Mouse (Mus musculus) embryo, embryonic 10 days (tissue): ENCODE data around the gene Cd302.
A peak's percentile ranks its signal among the peaks of the same experiment; 100 is the strongest.

Experiments used
- DNase-seq: peaks from one replicate; pipeline ENCODE4 v3.0.0-alpha.2; 2015; ENCODE audit warnings: low spot score

Gene Cd302

DNA sequence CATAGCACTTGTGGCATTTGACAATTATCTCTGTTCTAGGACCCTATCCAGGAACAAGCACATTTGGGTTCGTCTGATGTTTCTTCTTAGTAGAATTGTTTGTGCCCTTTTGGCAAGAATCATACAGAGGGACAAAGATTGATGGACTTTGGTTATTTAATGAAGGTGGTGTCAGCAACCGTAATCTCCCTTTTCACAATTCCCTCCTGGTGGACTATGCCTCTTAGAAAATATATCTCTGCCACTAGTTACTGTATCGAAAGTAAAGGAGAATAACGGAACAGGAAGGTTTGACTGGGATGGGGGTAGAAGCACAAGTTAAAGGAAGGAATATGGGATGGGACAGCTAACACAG, at the start of gene Cd302:
TSS of gene Cd302 (minus strand) at position 22 of the 355 bp plus-strand sequence.
- DNase-seq: no peak

DNA sequence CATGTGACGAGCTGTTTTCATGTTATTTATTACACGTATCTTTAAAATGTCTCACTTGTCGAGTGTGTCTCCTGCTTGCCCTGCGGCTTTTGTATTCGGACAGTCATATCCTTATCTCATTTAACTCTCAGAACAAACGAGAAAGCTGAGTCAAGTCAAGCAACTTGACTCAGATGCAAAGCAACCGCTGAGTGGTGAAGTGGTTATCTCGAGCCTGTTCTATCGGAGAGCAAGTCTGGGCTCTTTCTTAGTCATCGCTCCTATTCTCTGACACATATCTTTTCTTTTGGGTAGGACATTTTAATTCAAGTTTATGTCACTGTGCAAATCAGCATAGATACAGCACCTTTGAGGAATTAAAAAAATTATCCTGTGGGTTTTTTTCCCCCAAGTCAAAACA, 44.4 kb upstream of the Cd302 start:
- DNase-seq: no peak

DNA sequence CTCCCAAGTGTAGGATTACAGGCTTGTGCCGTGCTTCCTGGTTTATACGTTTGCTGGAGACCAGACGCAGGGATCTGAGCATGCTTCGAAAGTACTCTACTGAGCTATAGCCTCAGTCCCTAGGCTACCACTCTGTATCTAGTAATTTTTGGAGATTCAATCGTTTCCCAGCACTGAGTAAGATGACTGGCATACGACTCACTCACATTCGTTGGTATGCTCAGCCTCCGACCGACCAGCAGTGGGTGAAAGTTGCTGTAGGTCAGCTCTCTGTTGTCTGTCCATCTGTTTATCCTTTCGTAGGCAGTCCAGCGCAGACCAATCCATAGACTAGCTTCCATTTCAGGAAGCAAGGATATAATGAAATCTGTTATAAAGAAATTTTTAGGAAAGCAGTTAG, 43.3 kb upstream of the Cd302 start:
- no peak for DNase-seq

DNA sequence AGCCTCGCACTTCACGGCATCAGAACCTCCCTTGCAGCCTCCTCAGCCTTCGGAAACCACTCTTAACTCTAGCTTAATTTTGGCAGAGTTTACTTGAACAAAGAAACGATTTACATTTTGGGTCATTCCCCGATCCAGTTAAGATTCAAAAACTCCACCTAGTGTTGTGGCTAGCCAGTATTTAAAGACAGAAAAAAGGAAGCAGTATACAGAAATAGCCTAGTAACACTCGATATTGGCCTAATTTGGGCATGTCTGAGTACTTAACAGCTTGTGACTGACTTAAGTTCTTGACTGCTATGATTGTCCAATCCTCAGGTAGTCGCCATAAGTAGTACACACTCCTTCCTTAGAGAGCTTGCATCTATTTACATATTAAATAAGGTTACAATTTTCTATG, 42.7 kb upstream of the Cd302 start:
- no peak for DNase-seq

DNA sequence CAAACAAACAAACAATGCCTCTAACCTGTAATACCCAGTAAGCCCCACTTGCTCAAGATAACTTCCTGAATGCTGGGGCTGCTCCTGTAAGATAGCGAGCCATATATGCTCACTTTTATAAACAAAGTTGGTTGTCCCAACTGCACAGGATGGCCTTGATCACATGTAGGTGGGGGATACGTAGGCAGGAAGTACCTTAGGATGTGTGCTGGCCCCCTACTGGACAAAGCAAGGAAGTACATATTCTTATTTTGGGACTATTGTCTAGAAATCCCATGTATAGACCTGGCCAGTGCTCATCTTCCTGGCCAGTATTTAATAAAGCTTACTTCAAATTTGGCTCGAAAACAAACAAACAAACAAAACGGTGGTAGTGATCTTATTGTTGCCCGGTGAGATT, 39.1 kb upstream of the Cd302 start:
- DNase-seq: peak; percentile 43

DNA sequence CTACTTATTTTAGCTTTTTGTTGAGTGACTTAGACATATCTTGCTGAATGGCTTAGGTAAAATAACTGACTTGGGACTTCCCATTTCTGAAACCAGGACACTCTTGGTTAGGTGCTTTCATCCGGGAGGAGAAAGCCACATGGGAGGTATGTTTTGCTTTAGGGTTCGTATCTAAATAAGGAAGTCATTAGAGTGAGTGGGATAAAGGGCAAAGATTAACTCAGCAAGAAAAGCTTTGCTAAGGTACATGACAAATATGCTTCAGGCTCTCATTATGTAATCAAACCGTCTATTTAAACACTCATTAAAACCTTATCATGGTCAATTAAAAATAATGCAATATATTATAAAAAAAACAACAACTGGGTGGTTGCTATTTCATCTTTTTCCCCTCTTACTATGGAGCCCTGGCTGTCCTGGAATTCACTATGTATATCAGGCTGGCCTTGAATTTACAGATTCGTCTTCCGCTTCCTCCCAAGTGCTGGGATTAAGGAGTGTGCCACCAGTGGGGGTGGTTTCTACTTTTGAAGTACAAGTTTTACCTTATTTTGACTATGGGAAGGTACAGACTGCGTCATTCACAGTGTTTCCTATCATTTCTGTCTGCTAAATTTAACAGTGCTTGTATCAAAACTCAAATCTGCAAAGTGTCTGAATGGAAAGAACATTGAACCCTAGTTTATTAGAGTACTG, 37.9 kb upstream of the Cd302 start:
- no peak for DNase-seq

DNA sequence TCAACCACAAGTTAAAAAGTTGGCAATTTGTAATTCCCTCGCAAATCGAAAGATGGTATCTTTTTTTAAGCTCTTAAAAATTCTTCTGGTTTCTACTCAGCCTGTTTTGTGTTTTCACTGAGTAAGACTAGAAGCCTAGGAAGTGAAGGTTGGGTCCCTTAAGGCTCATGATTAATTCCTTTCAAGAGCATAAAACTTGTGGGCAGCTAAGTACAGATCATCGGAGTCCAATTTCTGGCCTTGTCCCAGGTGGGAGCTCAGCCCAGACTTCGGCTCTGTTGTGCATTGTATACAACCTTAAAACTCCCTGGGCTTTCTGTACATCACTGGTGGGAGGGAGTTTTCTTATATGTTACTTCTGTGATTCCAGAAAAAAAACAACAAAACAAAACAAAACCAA, 19.5 kb upstream of the Cd302 start:
- no peak for DNase-seq

DNA sequence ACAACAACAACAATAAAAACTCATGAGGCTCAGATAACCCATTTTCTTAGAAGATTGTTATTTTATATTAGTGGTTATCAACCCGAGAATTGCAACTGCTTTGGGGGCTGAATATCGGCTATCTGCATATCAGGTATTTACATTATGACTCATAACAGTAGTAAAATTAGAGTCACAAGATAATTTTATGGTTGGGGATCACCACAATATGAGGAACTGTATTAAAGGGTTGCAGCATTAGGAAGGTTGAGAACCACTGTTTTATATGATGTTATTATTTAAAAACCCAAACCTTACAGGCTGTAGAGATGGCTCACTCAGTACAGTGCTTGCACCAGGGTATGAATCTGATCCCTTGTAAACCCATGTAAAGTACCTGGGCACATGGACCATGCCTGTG, 15.0 kb upstream of the Cd302 start:
- no peak for DNase-seq

DNA sequence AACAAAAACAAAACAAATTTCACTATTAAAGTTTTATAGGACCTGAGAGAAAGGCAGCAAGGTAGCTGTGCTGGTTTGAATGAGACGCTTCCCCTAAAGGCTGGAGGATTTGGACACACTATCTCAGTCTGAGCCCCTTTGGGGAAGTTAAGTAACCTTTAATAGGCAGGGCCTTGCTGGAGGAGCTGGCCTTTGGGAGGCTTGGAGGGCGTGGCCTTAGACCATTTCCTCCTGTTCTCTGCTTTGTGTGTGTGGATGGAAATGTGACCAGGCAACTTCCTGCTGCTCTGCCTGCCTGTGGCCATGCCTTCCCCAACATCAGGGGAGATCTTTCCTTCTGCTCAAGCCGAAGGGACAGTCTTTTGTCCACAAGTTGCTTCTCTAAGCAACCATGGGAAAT, 14.0 kb upstream of the Cd302 start:
- DNase-seq: no peak

DNA sequence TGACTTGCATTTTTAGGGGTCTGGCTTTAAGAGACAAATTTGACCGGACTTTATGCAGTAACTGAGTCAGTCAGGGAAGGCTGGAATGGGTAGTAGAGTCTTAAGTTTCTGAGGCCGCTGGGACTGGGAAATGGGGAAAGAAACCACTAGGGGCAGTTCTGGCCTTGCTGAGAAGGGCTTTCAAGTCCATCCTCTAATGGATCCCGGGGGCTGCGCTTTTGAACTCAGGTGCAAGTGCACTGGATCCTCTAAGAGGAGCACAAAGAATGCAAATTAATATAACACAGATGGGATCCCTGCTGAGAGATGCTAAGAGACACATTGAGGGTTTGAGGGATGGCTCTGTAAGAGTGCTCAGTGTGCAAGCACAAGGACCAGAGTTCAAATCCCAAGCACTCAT, 7.1 kb upstream of the Cd302 start:
- DNase-seq: no peak

DNA sequence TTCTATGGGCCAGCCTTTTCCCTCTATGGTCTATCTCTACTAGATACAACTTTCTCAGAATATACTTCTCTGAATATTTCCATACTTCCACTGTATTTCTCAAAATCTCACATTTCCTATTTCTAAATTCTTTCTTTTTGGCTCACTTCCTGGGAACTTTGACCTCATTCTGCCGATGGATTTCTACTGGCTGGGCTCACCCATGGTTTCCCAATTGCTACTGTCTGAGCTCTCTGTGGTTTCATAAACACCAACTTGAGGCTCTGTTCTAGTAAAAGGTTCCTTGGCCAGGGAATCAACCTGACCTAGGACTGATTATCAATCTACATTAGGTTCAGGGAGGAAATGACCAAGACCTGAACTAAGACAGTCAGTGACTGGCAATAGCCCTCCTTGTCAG, 5.2 kb upstream of the Cd302 start:
- DNase-seq: no peak

DNA sequence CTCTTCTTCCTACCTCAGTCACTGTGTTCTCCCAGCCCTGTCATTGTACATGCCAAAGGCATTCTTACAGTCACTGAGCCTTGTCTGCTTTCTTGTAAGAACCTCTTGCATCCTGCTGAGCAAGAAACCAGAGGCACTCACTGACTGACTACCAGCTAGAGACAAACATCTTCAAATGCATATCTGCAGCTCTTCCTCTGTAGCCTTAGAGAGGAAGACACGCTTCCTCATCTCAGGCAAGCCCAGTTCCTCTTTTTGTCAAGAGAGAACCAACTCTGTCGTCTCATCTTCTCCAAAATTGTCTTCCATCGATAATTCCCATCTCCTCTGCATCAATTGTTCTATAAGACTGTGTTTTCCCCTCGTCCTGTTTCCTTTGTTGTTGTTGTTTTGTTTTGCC, 4.3 kb upstream of the Cd302 start:
- DNase-seq: no peak

DNA sequence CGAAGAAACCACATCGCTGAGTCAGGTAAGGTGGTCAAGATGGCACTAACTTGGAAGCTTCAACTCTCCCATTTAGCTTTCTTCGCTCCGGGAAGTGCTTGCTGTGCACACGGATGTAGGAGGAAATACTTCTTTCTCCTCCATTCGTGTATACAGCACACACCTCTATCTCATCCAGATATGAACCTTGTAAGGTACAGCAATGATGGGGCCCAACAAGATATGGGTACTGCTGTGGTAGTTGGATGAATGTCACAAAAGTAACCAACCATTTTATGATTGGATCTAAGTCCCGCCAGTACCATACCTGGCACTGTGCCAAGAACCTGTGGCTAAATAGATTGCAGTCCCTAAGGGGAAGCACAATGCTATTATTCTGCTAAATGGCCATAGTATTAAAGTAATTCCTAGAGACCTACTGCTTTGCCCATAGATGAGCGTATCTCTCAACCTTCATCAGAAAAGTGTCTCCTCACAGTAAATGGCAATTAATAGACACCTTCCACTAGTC, 874 bp upstream of the Cd302 start:
- DNase-seq: no peak

DNA sequence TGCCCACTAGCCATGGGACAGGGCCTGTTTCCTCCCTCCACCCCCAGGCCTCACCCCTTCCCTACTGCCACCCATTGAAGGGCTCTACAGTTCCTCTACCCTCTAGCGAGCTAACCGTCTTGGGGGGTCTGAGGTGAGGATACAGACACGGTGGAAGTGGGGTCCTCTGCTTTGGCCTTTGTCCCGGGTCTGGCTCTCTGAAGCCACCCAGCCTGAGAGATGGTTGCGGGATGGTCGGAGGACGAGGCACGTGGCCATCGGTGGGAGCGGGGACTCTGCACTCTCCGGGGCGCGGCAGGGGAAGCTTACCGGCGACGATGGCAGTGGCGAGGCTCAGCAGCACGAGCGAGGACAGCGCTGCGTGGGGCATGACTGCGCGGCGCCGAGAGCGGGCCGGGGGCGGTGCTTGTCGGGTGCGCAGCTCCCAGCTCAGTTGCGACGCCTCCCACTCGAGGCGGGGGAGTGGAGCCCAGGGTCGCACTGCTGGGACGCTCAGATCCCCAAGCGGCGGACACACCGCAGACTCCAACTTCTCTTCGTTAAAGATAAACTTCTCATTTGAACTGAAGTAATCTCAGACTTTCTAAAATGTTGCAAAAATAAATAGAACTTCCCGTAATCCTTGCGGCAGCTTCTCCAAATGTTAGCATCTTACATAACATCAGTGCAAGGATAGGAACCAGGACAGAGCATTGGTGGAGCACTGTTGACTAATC, 379 bp downstream of the Cd302 start:
- DNase-seq: peak; percentile 71

DNA sequence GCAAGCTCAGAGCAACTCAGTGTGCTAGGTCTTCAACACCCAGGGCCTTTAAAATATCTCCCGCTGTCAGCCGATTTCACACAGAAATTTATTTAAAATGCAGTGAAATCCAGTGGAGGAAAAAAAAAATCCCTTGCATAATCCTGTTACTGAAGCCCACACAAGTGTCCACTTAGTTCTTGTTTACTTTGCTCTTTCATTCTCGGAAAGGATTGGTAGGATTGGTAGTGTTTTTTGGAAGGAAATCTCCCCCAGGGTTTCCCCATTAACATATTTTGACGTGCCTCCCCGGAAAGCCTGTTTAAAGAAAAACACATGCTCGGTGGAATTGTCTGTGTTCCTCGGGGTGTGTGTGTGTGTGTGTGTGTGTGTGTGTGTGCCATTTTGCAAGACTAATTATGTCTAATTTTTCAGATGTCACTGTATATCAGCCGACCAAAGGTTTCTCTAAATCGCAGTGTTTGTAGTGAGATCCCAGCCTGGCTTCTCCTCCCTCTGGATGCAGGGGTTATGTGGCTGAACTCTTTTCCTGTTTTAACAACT, 1.0 kb downstream of the Cd302 start:
- no peak for DNase-seq

DNA sequence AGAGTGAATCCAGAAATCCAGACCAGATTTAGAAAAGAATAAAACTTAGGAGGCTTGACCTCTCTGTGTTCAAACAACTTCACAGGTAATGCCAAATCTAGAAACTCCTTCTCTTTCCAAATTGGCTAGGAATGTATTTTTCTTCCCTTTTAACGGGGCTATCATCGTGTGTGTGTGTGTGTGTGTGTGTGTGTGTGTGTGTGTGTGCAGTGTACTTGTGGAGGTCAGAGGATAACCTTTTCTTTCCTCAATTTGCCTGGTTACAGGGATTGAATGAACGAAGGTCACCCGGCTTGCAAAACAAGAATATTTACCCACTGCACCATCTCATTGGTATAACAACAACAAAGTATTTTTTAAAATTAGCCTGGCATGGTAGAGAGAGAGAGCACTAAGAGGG, 1.7 kb downstream of the Cd302 start:
- no peak for DNase-seq

DNA sequence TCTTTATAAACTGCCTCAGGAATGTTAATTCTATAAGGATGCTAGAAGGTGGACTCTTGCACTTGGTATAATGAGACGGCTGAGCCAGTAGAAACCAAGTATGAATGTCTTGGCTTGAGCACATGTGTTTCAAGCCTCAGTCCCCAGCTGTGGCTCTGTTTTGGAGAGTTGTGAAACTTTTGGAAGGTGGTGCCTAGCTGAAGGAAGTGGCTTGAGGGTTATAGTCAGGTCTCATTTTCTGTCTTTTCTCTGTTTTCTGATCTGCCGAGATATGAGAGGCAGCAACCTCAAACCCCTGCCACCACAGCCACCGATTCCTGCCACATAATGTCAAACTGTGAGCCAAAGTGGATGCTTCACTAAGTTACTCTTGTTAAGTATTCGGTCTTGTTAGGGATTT, 5.7 kb downstream of the Cd302 start:
- no peak for DNase-seq

DNA sequence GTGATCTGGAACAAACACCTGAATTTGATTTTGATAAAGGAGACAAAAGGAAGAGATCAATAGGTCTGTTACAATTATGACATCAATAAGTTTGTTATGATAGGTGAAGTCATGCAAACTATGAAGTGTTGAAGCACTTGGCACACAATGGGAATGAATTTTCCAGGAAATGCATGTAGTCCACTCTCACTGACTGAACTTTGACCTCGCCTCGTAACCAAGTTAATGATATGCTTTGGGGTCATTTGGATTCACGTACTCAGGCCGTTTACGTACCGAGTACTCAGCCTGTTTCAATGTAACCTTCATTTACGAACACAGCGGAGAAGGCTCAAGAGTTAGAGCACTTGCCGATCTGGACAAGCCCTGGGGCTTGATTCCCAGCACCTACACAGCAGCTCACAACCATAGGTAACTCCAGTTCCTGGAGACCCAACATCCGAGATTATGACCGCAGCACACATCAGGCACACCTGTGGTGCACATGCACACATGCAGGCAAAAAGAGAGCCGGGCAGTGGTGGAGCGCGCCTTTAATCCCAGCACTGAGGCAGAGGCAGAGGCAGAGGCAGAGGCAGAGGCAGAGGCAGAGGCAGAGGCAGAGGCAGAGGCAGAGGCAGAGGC, 14.3 kb downstream of the Cd302 start:
- no peak for DNase-seq

DNA sequence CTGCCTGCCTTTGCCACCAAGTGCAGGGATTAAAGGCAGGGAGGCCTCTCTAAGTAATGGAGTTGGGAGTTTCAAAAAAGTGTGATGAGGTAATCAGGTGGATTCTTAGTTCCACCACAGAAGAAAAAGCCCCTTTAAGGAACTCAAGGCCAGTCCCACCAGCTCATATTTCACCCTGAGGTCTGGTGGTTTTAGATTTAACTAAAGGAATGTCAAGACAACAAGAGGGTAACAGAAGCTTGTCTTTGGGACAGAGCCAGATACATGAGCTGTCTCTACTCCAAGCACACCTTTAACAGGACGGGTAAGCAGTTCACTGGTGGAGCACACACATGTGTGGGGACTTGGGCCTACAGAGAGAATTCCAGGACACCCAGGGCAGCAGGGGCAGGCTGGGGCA, 16.7 kb downstream of the Cd302 start:
- DNase-seq: no peak

DNA sequence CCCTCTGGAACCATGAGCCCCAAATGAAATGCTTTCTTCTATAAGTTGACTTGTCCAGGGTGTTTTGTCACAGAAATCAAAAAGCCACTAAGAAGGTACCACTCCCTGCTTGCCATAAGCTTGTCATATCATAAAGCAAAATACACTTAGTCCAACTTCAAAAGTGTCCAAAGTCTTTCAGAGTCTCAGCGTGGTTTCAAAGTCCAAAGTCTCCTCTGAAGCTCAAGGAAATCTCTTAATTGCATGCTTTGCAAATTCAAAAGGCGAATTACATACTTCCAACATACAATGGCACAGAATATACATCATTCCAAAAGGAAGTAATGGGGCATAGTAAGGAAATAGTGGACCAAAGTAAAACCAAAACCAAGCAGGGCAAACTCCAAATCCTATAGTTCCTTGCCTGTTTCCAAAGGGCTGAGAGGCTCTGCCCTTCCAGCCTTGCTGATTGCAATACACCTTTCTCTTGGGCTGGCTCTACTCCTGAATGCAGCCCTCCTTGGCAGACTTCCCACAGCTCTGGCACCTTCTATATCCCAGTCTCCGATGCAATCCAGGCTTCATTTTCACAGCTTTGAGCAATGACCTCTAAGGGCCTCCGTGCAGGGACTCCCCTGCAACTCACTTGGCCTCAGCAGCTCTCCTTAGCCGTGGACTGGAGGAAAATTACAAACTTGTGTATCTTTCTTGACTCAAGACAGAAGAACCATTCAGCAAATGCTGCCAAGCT, 23.5 kb downstream of the Cd302 start:
- DNase-seq: no peak

DNA sequence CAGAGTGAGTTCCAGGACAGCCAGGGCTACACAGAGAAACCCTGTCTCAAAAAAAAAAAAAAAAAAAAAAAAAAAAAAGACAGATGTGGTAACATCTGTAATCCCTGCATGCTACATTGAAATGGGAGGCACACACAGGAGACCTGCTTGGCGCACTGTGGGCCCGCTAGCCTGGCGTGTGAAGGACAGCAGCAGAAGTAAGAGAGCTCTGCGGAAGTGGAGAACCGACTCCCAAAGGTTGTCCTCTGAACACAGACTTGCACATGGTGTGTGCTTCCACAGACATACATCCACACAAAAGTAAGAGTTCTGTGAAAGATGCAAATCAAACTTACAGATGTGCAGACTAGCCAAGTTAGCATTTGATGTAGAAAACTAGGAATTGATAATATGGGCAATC, 25.1 kb downstream of the Cd302 start:
- DNase-seq: no peak

DNA sequence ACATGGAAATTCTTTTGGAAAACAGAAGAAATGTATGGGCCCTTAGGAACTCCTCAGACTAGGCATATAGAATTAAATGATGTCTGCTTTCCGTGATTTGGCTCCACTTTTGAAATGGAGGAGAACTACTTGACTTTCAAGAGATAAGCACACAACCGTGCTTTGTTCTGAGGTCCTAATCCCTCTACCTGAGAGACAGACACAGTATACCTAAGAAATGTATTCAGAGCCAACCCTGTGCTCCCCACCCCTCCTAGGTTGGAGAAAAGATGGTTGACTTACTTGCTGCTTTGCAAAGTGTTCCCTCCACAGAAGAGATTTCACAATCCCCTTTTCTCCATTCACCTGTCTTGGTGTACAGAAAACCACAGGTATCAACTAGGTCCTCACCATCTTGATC, 27.5 kb downstream of the Cd302 start:
- peak; percentile 2 for DNase-seq

DNA sequence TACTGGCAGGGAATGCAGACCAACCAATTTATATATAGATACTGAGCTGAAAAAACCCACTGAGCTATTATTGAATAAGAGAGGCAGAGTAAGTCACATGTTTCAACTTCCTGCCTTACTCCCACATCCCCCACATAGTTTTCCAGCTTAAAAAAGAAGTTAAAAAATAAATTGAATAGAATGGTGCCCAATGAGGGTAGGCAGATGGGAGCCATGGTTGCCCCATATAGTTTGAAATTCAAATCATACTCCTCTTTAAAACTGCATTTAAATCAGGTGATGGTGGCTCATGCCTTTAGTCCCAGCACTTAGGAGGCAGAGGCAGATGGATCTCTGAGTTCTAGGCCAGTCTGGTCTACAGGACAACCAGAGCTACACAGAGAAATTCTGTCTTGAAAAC, 30.8 kb downstream of the Cd302 start:
- DNase-seq: no peak
